Mouse (Mus musculus): ENCODE results near the gene Mxi1.
"Not testable (repeated sequence)": the region's sequence is repeated elsewhere in the genome, so short reads cannot be mapped to it uniquely, and the experiment has no call there.

Gene Mxi1

DNA sequence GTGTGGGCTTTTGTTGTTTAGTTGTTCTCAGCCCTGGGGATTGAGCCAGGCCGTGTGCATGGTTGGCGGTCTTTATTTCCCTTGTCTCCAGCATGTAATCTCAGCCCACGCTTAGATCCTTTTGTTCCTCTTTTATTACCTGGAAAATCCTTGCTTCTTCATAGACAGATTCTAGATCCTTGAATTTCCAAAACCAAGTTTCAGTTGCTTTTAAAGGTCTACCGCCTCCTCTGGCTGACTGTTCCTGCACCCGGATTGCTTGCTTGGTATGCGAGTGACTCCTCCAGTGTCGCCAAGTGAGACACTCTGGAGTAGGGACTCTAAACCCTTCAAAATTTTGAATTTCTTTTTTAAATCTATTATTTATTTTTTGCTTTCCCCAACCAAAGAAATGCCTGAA lies 56.6 kb downstream of the Mxi1 start:
- no peak for DNase-seq

- DNase-seq, result peak; percentile 73 to 77
These were observed 59.2 kb downstream of the Mxi1 start for GRCm38 (mm10) chr19:53369469-53370043.

GRCm38 (mm10) chr19:53370233-53370632 lies 59.9 kb downstream of the Mxi1 start:
- DNase-seq, result no peak

- no peak for DNase-seq
These were observed 61.3 kb downstream of the Mxi1 start, which contains the start of gene Gm10197 for GRCm38 (mm10) chr19:53371666-53372065. Gene Gm10197 (minus strand): TSS chr19:53371766.

GRCm38 (mm10) chr19:53373570-53373969 lies 63.3 kb downstream of the Mxi1 start:
- DNase-seq, result no peak

DNA sequence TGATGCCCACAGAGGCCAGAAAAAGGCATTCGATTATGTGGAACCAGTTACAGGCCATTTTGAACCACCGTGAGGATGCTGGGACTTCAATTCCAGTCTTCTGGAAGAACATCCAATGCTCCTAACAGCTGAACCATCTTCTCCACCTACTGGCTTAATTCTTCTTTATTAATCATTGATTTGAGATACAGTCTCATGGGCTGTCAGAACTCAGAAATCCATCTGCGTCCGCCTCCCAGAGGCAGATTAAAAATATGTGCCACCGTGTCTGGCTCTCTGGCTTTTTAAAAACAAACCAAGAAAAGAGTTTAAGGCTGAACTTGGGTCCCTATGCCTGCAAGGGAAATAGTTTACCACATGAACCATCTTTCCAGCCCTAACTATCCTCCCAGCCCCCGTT lies 65.0 kb downstream of the Mxi1 start:
- DNase-seq, result no peak

- DNase-seq, result no peak
These were observed 65.5 kb downstream of the Mxi1 start for GRCm38 (mm10) chr19:53375816-53376215.

GRCm38 (mm10) chr19:53377652-53378051 lies 67.3 kb downstream of the Mxi1 start:
- no peak for DNase-seq

DNA sequence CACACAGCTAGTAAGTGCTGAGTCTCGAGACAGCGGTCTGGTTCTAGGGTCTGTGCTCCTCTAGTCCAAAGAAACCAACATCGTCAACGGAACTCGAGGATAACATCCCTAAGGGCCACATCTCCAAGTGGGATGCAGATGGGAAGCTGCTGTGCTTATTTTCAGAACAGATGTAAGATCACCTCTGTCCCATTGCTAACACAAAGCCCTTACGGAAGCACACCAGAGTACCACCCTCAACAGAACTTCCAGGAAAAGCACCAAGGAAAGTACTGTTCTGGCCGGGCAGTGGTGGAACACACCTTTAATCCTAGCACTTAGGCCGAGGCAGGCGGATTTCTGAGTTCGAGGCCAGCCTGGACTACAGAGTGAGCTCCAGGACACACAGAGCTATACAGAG lies 68.1 kb downstream of the Mxi1 start:
- no peak for DNase-seq

DNA sequence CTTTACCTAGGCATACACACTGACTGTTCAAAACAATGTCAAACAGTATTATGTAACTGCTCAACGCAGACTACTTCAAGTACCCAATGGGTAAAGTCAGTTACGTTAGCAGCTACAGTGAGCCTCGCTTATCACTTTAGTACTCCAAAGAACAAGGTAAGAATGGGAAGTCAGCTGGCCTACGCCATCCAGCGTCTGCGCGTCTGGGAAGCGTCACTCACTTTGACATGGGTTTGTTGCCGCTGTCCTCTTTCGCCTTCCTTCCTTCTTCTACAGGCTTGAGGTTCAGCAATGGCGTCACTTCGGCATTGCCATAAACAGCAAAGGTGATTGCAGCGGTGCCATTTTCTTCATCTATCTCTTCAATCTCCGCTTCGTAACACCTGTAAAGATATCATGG lies 73.0 kb downstream of the Mxi1 start:
- DNase-seq, result no peak

DNA sequence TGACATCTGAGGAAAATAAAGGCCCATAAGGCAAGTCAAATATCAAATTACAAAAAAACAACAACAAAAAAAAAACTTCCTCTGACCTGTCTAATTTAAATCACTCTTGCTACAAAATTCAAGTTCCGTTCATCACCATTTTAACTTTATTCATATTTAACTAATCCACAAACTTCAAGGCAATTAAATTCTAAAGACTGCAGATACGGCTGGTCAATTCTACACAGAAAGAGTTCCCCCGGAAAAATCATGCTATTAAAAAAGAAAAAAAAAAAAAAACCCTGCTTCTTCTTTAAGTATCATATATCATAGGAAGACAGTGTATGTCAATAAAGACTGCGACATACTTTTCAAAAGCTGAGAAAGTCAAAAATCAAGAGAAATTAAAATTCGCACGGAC lies 79.1 kb downstream of the Mxi1 start:
- no peak for DNase-seq

GRCm38 (mm10) chr19:53389851-53390431 lies 79.6 kb downstream of the Mxi1 start:
- no peak for DNase-seq

DNA sequence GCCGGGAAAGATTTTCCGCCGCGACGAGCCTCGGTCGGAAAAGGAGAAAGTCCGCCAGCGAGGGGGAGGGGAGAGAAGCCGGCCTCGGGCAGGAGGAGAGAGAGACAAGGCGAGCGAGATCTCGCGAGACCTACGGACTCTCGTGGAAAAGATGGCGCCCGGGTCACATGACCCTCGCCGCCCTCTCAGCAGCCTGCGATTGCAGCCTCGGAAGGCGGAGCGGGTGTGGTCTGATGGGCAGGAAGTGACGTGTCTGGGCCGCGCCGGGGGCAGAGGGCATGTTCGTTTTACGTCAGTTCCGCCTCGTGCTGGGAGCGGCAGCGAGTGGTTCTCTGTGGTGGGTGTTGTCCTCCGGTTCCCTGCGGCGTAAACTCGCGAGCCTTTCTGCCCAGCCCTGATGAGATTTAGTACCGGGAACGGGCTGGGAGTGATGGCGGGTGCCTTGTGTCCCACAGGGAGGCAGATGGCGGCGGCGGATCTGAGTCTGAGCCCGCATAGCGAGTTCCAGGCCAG lies 80.2 kb downstream of the Mxi1 start, which contains the start of gene Smndc1:
TSS of gene Smndc1 (minus strand) at position 84 of the 513 bp plus-strand sequence.
- peak; percentile 98 to 100 for DNase-seq

DNA sequence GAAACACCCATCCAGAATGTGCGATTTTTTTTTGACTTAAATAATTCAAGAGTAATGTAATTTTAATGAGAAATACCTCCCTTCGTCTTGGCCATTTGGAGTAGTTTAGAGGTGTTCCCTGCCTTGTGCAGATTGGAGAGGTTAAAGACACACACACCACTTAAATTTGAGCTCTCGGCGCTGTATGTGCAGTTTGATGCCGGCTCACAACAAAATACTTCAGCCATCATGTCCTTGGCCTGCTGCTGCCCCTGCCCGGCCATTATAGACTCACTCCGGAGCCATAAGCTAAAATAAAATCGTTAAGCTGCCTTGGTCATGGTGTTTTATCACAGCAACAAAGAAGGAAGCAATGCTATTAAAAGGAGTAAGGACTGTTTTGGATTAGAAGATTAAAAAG lies 81.1 kb downstream of the Mxi1 start:
- DNase-seq, result no peak

DNA sequence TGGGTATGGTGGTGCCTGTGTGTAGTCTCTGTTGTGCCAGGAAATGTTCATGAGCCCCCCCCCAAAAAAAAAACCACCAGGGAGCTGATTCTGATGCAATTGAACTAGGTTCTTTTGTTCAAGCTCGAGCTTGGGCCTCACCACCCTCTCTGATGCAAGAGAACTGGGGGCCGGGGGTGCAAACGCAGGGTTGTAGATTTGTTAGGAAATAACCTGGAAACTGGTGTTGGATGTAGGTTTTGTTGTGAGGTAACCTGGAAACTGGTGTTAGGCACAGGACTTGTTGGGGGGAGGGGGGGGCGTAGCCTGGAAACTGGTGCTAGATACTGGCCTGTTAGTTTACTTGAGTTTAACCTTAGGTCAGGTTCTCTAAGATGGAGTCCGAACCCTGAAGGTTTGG lies 81.5 kb downstream of the Mxi1 start:
- DNase-seq, result no peak

DNA sequence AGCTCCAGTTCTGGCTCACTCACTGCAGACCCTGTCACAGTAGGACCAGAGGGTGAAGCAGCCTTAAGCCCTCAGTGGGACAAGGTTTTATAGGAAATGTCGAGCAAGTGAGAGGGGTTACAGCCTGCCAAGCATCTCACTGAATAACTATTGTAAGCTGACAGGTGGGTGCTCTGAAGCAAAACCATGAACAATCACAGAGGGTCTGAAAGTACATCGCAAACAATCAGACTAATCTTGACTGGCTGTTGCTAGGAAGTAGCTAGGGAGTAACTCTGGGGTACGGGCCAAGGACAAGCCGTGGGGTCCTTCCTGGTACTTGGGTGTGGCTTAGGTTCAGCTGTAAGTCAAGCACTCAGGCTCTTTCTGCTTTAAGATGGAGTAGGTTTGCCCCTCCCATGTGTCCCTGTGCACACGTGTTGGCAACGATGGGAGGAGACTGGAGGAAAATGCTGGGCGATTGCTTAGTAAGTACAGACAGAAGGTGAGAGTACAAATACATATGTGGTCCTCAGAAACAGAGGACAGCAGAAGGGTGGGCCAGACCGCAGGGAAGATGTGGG lies 82.5 kb downstream of the Mxi1 start:
- no peak for DNase-seq

GRCm38 (mm10) chr19:53393646-53394045 lies 83.3 kb downstream of the Mxi1 start:
- DNase-seq, result no peak

DNA sequence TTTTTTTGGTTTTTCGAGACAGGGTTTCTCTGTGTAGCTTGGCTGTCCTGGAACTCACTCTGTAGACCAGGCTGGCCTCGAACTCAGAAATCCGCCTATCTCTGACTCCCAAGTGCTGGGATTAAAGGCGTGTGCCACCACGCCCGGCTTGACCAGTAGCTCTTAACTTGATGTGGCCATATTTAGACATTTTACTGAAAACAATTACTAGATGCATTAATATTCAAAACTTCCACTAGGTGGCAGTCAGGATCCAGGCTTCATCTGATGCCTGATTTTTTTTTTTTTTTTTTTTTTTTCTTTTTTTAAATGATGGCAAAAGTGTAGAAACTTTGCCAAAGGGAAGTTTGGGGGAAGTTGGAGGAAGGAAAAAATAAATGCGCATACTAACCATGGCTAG lies 84.2 kb downstream of the Mxi1 start:
- no peak for DNase-seq

GRCm38 (mm10) chr19:53394956-53395355 lies 84.6 kb downstream of the Mxi1 start:
- DNase-seq, result not testable (repeated sequence)

DNA sequence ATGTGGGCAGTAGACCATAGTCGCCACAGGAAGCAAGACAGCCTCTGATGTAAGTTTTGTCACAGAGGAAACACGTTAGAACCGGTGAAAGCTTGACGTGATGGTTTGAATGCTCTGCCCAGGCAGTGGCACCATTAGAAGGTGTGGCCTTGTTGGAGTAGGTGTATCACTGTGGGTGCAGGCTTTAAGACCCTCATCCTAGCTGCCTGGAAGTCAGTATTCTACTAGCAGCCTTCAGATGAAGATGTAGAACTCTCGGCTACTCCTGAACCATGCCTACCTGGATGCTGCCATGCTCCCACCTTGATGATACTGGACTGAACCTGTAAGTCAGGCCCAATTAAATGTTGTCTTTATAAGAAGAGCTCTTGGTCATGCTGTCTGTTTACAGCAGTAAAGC lies 85.5 kb downstream of the Mxi1 start:
- not testable (repeated sequence) for DNase-seq

GRCm38 (mm10) chr19:53397451-53398233 lies 87.3 kb downstream of the Mxi1 start:
- no peak for DNase-seq

- no peak for DNase-seq
These were observed 88.9 kb downstream of the Mxi1 start for GRCm38 (mm10) chr19:53399213-53399612.

- DNase-seq, result no peak
These were observed 90.2 kb downstream of the Mxi1 start for GRCm38 (mm10) chr19:53400332-53401110.

Data from thymus, postnatal 36 days (tissue).